ENCODE assay signal across 8 mouse cellular contexts in genomic region chr9:35424671-35425070, GRCm38 (mm10). TPM values are rescaled to one million over a fixed set of nuclear protein-coding genes. Genes with fewer than 3 reads are reported as not detected.
A peak's percentile ranks its signal among the peaks of the same experiment; 100 is the strongest.
DNase-seq lines count a peak whose midpoint lies in the region; ATAC-seq lines count a peak whose summit lies in the region.

No protein-coding gene starts in this region.

- peak overlapping the region; percentile 54 for H3K9ac ChIP-seq in forebrain, embryonic 15.5 days (replicated peaks)
- H3K9ac ChIP-seq in neural tube, embryonic 13.5 days = peak overlapping the region; percentile 47

- H3K4me2 ChIP-seq in forebrain, embryonic 15.5 days (replicated peaks) = peak overlapping the region; percentile 55
- H3K4me2 ChIP-seq in neural tube, embryonic 13.5 days = peak overlapping the region; percentile 50

- peak overlapping the region; percentile 90 for H3K27ac ChIP-seq in forebrain, embryonic 15.5 days (replicated peaks)
- H3K27ac ChIP-seq in neural tube, embryonic 13.5 days (replicated peaks) = peak overlapping the region; percentile 57

- peaks cover 58% of the 10 kb centered on the region for H3K4me1 ChIP-seq in forebrain, embryonic 15.5 days
- peaks cover 60% of the 10 kb centered on the region for H3K4me1 ChIP-seq in neural tube, embryonic 13.5 days (replicated peaks)

- peak; percentile 71 for ATAC-seq in forebrain, embryonic 15.5 days (replicated peaks)
- 0 out of 2 replicates have a peak, but pooled peaks have one; percentile 4 for ATAC-seq in neural tube, embryonic 13.5 days (ENCODE audit: low read depth)
- no peak for ATAC-seq in megakaryocyte progenitor cell, adult 5-6 weeks (replicated peaks; ENCODE audit: poor library complexity)

- 5% methylated on average over 8 of the region's 8 CpGs for WGBS in forebrain, embryonic 15.5 days
- WGBS in neural tube, embryonic 13.5 days = 7% methylated on average over 8 of the region's 8 CpGs

- peak overlapping the region; percentile 40 for H3K4me3 ChIP-seq in forebrain, embryonic 15.5 days
- H3K4me3 ChIP-seq in neural tube, embryonic 13.5 days = peak overlapping the region; percentile 24

- H3K27me3 ChIP-seq in forebrain, embryonic 15.5 days = no peaks in the 10 kb centered on the region
- peaks cover 16% of the 10 kb centered on the region for H3K27me3 ChIP-seq in neural tube, embryonic 13.5 days

- H3K9me3 ChIP-seq in forebrain, embryonic 15.5 days = no peaks in the 10 kb centered on the region
- no peaks in the 10 kb centered on the region for H3K9me3 ChIP-seq in neural tube, embryonic 13.5 days

- no peaks in the 10 kb centered on the region for H3K36me3 ChIP-seq in forebrain, embryonic 15.5 days
- no peaks in the 10 kb centered on the region for H3K36me3 ChIP-seq in neural tube, embryonic 13.5 days

- peak; percentile 11 for DNase-seq in gastrocnemius, postnatal 10 days
- DNase-seq in gastrocnemius, postnatal 25 days = no peak
- peak; percentile 66 for DNase-seq in R1 (ENCODE audit: low read depth, low spot score)
- DNase-seq in layer of hippocampus, adult 8-10 months (ENCODE audit: low spot score in 2 of 2) = peak; percentile 69 to 77
- no peak for DNase-seq in ovary, adult 18-20 months (ENCODE audit: low spot score)

RNA-seq across cellular contexts. Expression of gene Cdon, which starts 3.7 kb away (rescaled TPM):
- 10 to 100 TPM; 29.5 to 37.8 TPM for total RNA-seq in gastrocnemius, postnatal 10 days (2021)
- 10 to 100 TPM; 13.5 to 16.7 TPM for total RNA-seq in gastrocnemius, postnatal 25 days (2021)
- polyA plus RNA-seq in forebrain, embryonic 15.5 days (2015; fragmentation: Nextera tagmentation; extraction: Ambion mirVana) = 15.0 and 18.2 TPM in 2 replicates
- 10 to 100 TPM; 12.6 to 13.9 (median 13.9) TPM for total RNA-seq in layer of hippocampus, adult 8-10 months (2022)
- polyA plus RNA-seq in neural tube, embryonic 13.5 days (2015; fragmentation: Nextera tagmentation; extraction: Ambion mirVana) = 3.5 and 4.0 TPM in 2 replicates
- 0.67 and 1.3 TPM in 2 replicates for total RNA-seq in megakaryocyte progenitor cell, adult 5-6 weeks (2015)
- total RNA-seq in megakaryocyte progenitor cell, adult 5-6 weeks (2017) = 0.37 and 1.0 TPM in 2 replicates

Comparison
In these comparisons a context has a peak if more than half of its experiments do, and no peak if none do; other contexts are left out.
1. DNase-seq: peak in gastrocnemius, postnatal 10 days (single experiment), R1 (single experiment) and layer of hippocampus, adult 8-10 months (2 of 2); none in gastrocnemius, postnatal 25 days (single experiment) and ovary, adult 18-20 months (single experiment).
2. RNA of gene Cdon, which starts 3.7 kb away (total RNA-seq): 29.5 to 37.8 TPM in gastrocnemius, postnatal 10 days, 13.5 to 16.7 TPM in gastrocnemius, postnatal 25 days and 12.6 to 13.9 TPM in layer of hippocampus, adult 8-10 months; 0.37 to 1.3 TPM in megakaryocyte progenitor cell, adult 5-6 weeks; every median in the first group is over 4 times any median in the second.